Mouse (Mus musculus) bone marrow, adult 2 months (tissue): Measurements from ENCODE around the gene Mrpl9.

Source experiments
- CTCF ChIP-seq: fragments of 200-500 bp; IDR thresholded peaks from 2 replicates; pipeline ENCODE4 v1.5.1; 2011; ENCODE audit warnings: low read length, control low read depth; ENCODE audit not compliant: control insufficient read depth, insufficient read depth
- POLR2A ChIP-seq: fragments of 200-500 bp; IDR thresholded peaks from 2 replicates; pipeline ENCODE4 v1.6.1; 2011; ENCODE audit warnings: low read depth, mild to moderate bottlenecking, control low read depth, low read length, borderline replicate concordance; ENCODE audit not compliant: control insufficient read depth

GRCm38 (mm10) chr3:94476301-94477035 is 33.4 kb downstream of the Mrpl9 start:
- TF ChIP-seq CTCF: no peak
- no peak for TF ChIP-seq POLR2A
